Mouse (Mus musculus): ENCODE results near the gene Trhr2. TPM values are rescaled to one million over a fixed set of nuclear protein-coding genes. Genes with fewer than 3 reads are reported as not detected.

The Trhr2 gene
- polyA plus RNA-seq, 1 experiment from 2014 or later = not detected

DNA sequence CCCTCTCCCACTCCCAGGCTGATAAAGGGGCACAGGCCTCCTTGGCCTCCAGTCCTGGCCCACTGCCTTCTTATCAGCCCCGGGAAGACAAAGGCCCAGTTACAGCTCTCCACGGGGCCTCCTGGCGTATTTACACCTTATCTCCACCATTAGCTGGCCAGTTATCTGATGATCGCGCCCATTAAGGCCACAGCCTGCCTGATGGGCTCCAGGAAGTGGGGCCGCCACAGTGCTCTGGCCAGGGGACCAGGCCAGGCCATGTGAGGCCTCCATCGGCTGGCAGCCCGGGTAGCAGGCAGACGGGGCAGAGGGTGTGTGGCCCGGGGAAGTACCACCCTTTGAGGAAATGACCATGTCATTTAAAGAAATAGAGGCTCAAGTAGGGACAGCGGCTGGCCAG lies 37.8 kb downstream of the Trhr2 start:
- peaks cover 91% of the 10 kb centered on the region for H3K4me1 ChIP-seq (ENCODE audit: insufficient read depth)
- 36% methylated on average over 11 of the region's 11 CpGs for WGBS (ENCODE audit: insufficient replicate concordance)
- peak overlapping the region; percentile 66 for H3K4me2 ChIP-seq (ENCODE audit: low read depth, low read length)
- ATAC-seq = no peak
- peaks cover 46% of the 10 kb centered on the region for H3K36me3 ChIP-seq (replicated peaks; ENCODE audit: insufficient read depth, low read length)
- TF ChIP-seq CTCF (IDR thresholded peaks at IDR 0.05; ENCODE audit: low read depth) (no peak), EP300 (IDR thresholded peaks at IDR 0.05; ENCODE audit: low read depth) (peak; percentile 53; the same call in 1 of the 2 replicates)
- H3K4me3 ChIP-seq (ENCODE audit: low read depth, low read length) = no peak overlapping the region
- no peaks in the 10 kb centered on the region for H3K27me3 ChIP-seq (ENCODE audit: insufficient read depth, low read length)
- H3K9me3 ChIP-seq (ENCODE audit: low read length) = no peaks in the 10 kb centered on the region
- H3K27ac ChIP-seq (ENCODE audit: low read depth) = peak overlapping the region; percentile 85
- peak overlapping the region; percentile 52 for H3K9ac ChIP-seq (replicated peaks)
- no peak for DNase-seq

DNA sequence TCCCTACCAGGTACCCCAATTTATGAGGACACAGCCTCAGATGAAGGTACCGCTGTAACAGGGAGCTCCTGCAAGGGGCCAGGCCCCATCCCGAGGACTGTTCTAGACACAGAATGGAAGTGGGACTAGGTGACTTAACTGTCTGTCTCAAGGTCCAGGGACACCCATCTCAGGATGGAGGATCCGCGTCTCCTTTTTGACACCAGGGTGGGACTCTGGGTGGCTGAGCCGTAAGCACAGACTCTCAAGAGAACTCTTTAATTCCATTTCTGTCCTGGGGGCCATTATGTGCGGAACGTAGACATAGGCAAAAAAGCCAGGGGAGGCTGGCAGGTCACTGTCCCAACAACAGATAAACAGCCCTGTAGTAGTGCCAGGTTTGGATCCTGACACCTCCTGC lies 38.4 kb downstream of the Trhr2 start:
- H3K27me3 ChIP-seq (ENCODE audit: insufficient read depth, low read length) = no peaks in the 10 kb centered on the region
- peaks cover 44% of the 10 kb centered on the region for H3K36me3 ChIP-seq (replicated peaks; ENCODE audit: insufficient read depth, low read length)
- ATAC-seq (no peak), DNase-seq (no peak)
- H3K4me2 ChIP-seq (ENCODE audit: low read depth, low read length) = peak overlapping the region; percentile 66
- H3K27ac ChIP-seq (ENCODE audit: low read depth) = peak overlapping the region; percentile 85
- H3K9ac ChIP-seq (replicated peaks) = peak overlapping the region; percentile 52
- 0 out of 2 replicates have a peak overlapping the region, but pooled peaks have one; percentile 12 for H3K4me3 ChIP-seq (ENCODE audit: low read depth, low read length)
- no peak for TF ChIP-seq CTCF (IDR thresholded peaks at IDR 0.05; ENCODE audit: low read depth)
- TF ChIP-seq EP300 (IDR thresholded peaks at IDR 0.05; ENCODE audit: low read depth) = no peak
- peaks cover 95% of the 10 kb centered on the region for H3K4me1 ChIP-seq (ENCODE audit: insufficient read depth)
- H3K9me3 ChIP-seq (ENCODE audit: low read length) = no peaks in the 10 kb centered on the region
- 59% methylated on average over 7 of the region's 7 CpGs for WGBS (ENCODE audit: insufficient replicate concordance)

DNA sequence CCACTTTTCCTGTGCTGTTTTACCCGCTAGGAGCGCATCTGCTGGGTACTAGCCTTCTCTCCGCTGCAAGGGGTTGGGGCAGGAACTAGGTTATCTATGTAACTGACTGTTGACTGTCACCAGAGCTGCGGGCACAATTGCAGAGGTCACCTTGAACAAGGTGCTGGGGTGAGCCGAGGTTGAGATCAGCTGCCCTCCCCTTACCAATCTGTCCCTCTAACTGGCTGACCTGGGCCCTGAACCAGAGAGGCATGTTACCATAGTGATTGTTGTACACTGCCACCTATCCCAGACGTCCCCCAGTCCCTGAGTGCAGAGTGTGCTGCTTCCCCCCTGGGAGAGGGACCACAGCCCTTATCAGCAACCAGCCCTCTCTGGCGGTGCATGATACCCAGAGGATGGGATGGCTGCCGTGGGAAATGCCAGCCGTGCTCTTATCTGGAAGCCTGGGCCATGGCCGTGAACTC lies 39.1 kb downstream of the Trhr2 start:
- no peak for TF ChIP-seq CTCF (IDR thresholded peaks at IDR 0.05; ENCODE audit: low read depth)
- TF ChIP-seq EP300 (IDR thresholded peaks at IDR 0.05; ENCODE audit: low read depth) = peak; percentile 99
- WGBS (ENCODE audit: insufficient replicate concordance) = 35% methylated on average over 10 of the region's 10 CpGs
- ATAC-seq (peak; percentile 78), DNase-seq (peak; percentile 88)
- Histone ChIP-seq H3K9ac (replicated peaks) (peak overlapping the region; percentile 52), H3K27ac (ENCODE audit: low read depth) (peak overlapping the region; percentile 85), H3K9me3 (ENCODE audit: low read length) (no peaks in the 10 kb centered on the region), H3K27me3 (ENCODE audit: insufficient read depth, low read length) (no peaks in the 10 kb centered on the region), H3K4me2 (ENCODE audit: low read depth, low read length) (peak overlapping the region; percentile 66), H3K4me3 (ENCODE audit: low read depth, low read length) (peak overlapping the region; percentile 12; the same call in 1 of the 2 replicates), H3K36me3 (replicated peaks; ENCODE audit: insufficient read depth, low read length) (peaks cover 43% of the 10 kb centered on the region), H3K4me1 (ENCODE audit: insufficient read depth) (peaks cover 97% of the 10 kb centered on the region)

DNA sequence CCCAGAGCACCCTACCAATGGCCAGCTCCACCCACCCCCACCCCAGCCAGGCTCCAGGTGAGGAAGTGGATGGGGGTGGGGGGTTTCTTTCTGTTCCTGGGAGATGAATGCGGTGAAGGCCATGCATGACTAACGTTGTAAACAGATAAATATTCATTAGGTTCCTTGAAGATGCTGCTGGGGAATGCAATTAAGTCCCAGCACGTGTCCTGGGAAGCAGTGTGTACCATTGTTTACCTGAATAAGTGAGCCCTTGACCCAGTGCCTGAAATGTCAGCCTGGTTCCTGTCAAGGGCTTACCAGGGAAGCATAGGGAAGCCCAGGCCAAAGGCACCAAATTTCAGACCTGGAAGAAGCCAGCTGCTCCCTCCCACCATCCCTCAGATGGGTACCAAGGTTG lies 40.0 kb downstream of the Trhr2 start:
- peaks cover 41% of the 10 kb centered on the region for H3K36me3 ChIP-seq (replicated peaks; ENCODE audit: insufficient read depth, low read length)
- H3K4me3 ChIP-seq (ENCODE audit: low read depth, low read length) = no peak overlapping the region
- 54% methylated on average over 3 of the region's 3 CpGs for WGBS (ENCODE audit: insufficient replicate concordance)
- H3K9me3 ChIP-seq (ENCODE audit: low read length) = no peaks in the 10 kb centered on the region
- TF ChIP-seq EP300 (IDR thresholded peaks at IDR 0.05; ENCODE audit: low read depth) (no peak), CTCF (IDR thresholded peaks at IDR 0.05; ENCODE audit: low read depth) (no peak)
- peak overlapping the region; percentile 66; the same call in 1 of the 2 replicates for H3K4me2 ChIP-seq (ENCODE audit: low read depth, low read length)
- peaks cover 97% of the 10 kb centered on the region for H3K4me1 ChIP-seq (ENCODE audit: insufficient read depth)
- peak overlapping the region; percentile 85 for H3K27ac ChIP-seq (ENCODE audit: low read depth)
- H3K9ac ChIP-seq (replicated peaks) = 0 out of 2 replicates have a peak overlapping the region, but pooled peaks have one; percentile 48
- no peak for ATAC-seq
- DNase-seq = no peak
- H3K27me3 ChIP-seq (ENCODE audit: insufficient read depth, low read length) = no peaks in the 10 kb centered on the region

DNA sequence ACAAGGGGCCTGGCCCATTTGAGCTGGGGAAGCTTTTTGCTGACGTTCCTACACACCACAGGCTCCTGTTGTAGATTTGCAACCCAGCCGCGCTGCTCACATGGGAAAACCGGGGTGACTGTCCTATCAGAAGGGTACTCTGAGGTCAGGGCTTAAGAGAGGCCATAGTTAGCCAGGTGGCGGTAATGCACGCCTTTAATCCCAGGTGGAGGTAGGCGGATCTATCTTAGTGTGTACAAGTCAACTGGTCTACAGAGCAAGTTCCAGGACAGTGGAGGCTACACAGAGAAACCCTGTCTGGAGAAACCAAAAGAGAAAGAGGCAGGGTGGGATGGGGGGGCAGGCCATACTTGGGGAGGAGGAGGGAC lies 40.9 kb downstream of the Trhr2 start:
- H3K9me3 ChIP-seq (ENCODE audit: low read length) = no peaks in the 10 kb centered on the region
- no peak overlapping the region for H3K4me3 ChIP-seq (ENCODE audit: low read depth, low read length)
- no peaks in the 10 kb centered on the region for H3K27me3 ChIP-seq (ENCODE audit: insufficient read depth, low read length)
- H3K4me1 ChIP-seq (ENCODE audit: insufficient read depth) = peaks cover 97% of the 10 kb centered on the region
- peaks cover 42% of the 10 kb centered on the region for H3K36me3 ChIP-seq (replicated peaks; ENCODE audit: insufficient read depth, low read length)
- no peak for ATAC-seq
- H3K9ac ChIP-seq (replicated peaks) = peak overlapping the region; percentile 1; the same call in 1 of the 2 replicates
- 31% methylated on average over 7 of the region's 7 CpGs for WGBS (ENCODE audit: insufficient replicate concordance)
- TF ChIP-seq EP300 (IDR thresholded peaks at IDR 0.05; ENCODE audit: low read depth) (no peak), CTCF (IDR thresholded peaks at IDR 0.05; ENCODE audit: low read depth) (no peak)
- H3K4me2 ChIP-seq (ENCODE audit: low read depth, low read length) = peak overlapping the region; percentile 33; the same call in 1 of the 2 replicates
- peak overlapping the region; percentile 85 for H3K27ac ChIP-seq (ENCODE audit: low read depth)
- no peak for DNase-seq

DNA sequence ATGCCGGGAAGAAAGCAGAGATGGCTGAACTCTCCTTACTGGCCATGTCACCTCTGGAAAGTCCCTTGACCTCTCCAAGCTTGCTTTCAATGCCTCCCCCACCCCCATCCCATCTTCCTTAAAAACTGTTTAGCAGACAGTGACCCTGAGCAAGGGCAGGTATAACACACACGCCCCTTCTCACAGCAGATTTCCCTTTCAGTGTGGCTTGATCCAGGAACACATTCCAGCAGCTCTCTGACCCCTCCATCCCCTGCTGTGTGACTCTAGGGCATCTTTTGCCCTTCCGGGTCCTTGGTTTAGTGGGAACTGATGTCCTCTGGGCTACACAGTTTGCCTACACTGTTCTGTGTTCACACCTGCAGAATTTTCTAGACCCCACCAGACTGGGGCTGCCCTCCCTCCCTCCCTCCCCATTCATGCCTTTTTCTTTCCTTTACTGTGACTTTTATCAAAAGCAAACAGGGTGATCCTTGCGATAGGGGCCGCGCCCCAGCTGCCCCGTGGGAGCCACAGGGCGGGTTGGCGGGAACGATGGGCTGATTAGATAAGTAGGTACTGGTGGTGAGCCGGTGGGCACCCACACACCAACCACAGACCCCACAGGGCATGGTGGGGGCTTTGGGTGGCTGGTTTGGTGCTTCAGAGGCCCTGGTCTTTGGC lies 41.4 kb downstream of the Trhr2 start:
- Histone ChIP-seq H3K36me3 (replicated peaks; ENCODE audit: insufficient read depth, low read length) (peaks cover 40% of the 10 kb centered on the region), H3K4me2 (ENCODE audit: low read depth, low read length) (peak overlapping the region; percentile 33; the same call in 1 of the 2 replicates), H3K27ac (ENCODE audit: low read depth) (peak overlapping the region; percentile 85), H3K27me3 (ENCODE audit: insufficient read depth, low read length) (no peaks in the 10 kb centered on the region), H3K9ac (replicated peaks) (peak overlapping the region; percentile 35; the same call in 1 of the 2 replicates), H3K4me1 (ENCODE audit: insufficient read depth) (peaks cover 97% of the 10 kb centered on the region), H3K9me3 (ENCODE audit: low read length) (no peaks in the 10 kb centered on the region), H3K4me3 (ENCODE audit: low read depth, low read length) (no peak overlapping the region)
- 31% methylated on average over 11 of the region's 11 CpGs for WGBS (ENCODE audit: insufficient replicate concordance)
- no peak for TF ChIP-seq CTCF (IDR thresholded peaks at IDR 0.05; ENCODE audit: low read depth)
- peak; percentile 94 for TF ChIP-seq EP300 (IDR thresholded peaks at IDR 0.05; ENCODE audit: low read depth)
- ATAC-seq (no peak), DNase-seq (no peak)
